Mouse (Mus musculus) myocyte (in vitro differentiated cells): ENCODE data around the gene Scn11a.

Experiments used
- E2F4 ChIP-seq: IDR thresholded peaks from one replicate; pipeline ENCODE4 v1.6.1; 2011; ENCODE audit warnings: mild to moderate bottlenecking, control low read depth, moderate library complexity; ENCODE audit not compliant: insufficient read depth
- MAX ChIP-seq: IDR thresholded peaks from one replicate; pipeline ENCODE4 v1.6.1; 2011; ENCODE audit warnings: low read depth, mild to moderate bottlenecking, control low read depth
- MYOD1 ChIP-seq, 3 experiments: IDR thresholded peaks; one replicate each; pipeline ENCODE4 v1.6.1; 2011; ENCODE audit warnings: control low read depth in 2 of 3, low read depth in 2 of 3, mild to moderate bottlenecking in 2 of 3, moderate library complexity in 1 of 3; ENCODE audit not compliant: insufficient read length in 2 of 3, control insufficient read depth in 1 of 3
- MYOG ChIP-seq, 3 experiments: IDR thresholded peaks; one replicate each; pipeline ENCODE4 v1.6.1; 2011; ENCODE audit warnings: control low read depth in 2 of 3, low read depth in 2 of 3, mild to moderate bottlenecking in 2 of 3; ENCODE audit not compliant: insufficient read length in 2 of 3, control insufficient read depth in 1 of 3, insufficient read depth in 1 of 3
- POLR2A ChIP-seq: IDR thresholded peaks from one replicate; pipeline ENCODE4 v1.6.1; 2011; ENCODE audit warnings: low read depth, mild to moderate bottlenecking, control low read depth, moderate library complexity; ENCODE audit not compliant: insufficient read length
- POLR2AphosphoS2 ChIP-seq: IDR thresholded peaks from one replicate; pipeline ENCODE4 v1.6.1; 2011; ENCODE audit warnings: low read depth, control low read depth; ENCODE audit not compliant: insufficient read length
- TCF12 ChIP-seq: IDR thresholded peaks from one replicate; pipeline ENCODE4 v1.6.1; 2011; ENCODE audit warnings: mild to moderate bottlenecking, control low read depth; ENCODE audit not compliant: poor library complexity, insufficient read depth, severe bottlenecking
- TCF3 ChIP-seq: IDR thresholded peaks from one replicate; pipeline ENCODE4 v1.6.1; 2011; ENCODE audit warnings: low read depth, control low read depth; ENCODE audit not compliant: insufficient read length
- USF1 ChIP-seq: IDR thresholded peaks from one replicate; pipeline ENCODE4 v1.6.1; 2011; ENCODE audit warnings: low read depth, mild to moderate bottlenecking, control low read depth, moderate library complexity

- TF ChIP-seq POLR2A (no peak), POLR2AphosphoS2 (no peak), USF1 (no peak), MYOD1 (IDR thresholded peaks at IDR 0.05; ENCODE audit: control insufficient read depth in 1 of 3, insufficient read length in 2 of 3, low read depth in 2 of 3) (no peak), MAX (no peak), MYOG (IDR thresholded peaks at IDR 0.05; ENCODE audit: control insufficient read depth in 1 of 3, insufficient read depth in 1 of 3, insufficient read length in 2 of 3, low read depth in 2 of 3) (no peak), TCF12 (no peak), TCF3 (no peak), E2F4 (no peak)
Measured at GRCm38 (mm10) chr9:119841159-119841558, 15.9 kb upstream of the Scn11a start.
